Mouse (Mus musculus): Measurements from ENCODE around the gene Syde2.
"Not testable (repeated sequence)": the region's sequence is repeated elsewhere in the genome, so short reads cannot be mapped to it uniquely, and the experiment has no call there.

Syde2 gene

GRCm38 (mm10) chr3:145969031-145969501 lies 18.6 kb upstream of the Syde2 start:
- DNase-seq, result peak; percentile 68 to 74

- DNase-seq, result no peak
Observed at GRCm38 (mm10) chr3:145971501-145971900, 16.2 kb upstream of the Syde2 start.

- no peak for DNase-seq
Observed at GRCm38 (mm10) chr3:145974986-145975385, 12.7 kb upstream of the Syde2 start.

DNA sequence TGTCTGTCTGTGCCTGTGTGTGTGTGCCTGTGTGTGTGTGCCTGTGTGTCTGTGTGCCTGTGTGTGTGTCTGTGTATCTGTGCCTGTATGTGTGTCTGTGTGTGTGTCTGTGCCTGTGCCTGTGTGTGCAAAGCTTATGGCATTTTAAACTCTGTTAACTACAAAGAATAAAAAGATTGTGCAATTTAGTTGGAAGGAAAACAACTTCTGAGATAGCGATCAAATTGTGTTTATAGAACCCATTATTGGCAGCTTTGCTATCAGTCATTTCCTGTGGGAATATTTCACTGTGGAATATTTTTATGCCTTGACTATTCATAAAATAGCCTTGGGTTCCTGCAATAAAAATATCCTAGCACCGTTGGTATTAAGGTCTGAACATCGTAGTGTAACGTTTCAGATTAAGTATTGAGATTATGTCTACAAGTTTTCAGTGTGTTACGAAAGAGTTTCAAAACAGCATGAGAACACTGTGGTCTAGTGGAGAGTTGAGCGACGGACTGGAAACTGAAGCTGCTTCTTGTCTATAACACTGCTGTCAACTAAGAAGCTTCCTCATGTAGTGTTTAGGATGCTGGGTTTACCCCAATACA lies 2.2 kb upstream of the Syde2 start:
- DNase-seq, result no peak

DNA sequence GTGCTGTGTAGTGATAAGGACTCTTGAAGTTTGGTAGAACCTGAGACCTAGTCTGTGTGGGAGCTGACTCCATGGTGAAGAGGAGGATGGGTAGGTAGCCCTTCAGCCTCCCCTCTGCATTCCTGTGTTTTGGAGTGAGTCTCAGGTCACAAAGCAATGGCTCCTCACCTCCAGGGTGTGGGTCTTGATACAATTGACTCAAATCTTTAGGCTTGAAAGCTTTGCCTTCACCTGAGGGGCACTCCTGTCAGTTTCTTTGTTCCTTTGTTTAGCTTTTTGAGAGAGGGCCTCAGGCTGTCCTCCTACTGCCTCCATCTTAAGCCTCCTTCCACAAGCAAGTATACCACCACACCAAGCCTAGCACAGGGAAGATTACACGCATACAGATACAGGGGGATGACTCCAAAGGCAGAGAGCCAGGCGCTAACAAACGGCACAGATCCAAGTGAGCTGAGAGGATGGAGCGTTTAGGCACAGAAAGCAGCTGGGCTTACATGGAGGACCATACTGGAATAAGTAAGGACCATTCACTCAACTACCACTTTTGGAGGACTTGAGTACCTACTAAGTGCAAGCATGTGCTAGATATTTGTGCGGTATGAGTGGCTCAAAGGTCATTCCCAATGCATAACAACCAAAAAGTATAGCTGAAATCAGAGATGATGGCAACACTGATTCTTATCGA lies 1.2 kb upstream of the Syde2 start:
- DNase-seq, result no peak

GRCm38 (mm10) chr3:145987970-145988683 lies 457 bp downstream of the Syde2 start:
- peak; percentile 93 for DNase-seq

- DNase-seq, result no peak
Observed at GRCm38 (mm10) chr3:145988684-145989575, 1.3 kb downstream of the Syde2 start.

DNA sequence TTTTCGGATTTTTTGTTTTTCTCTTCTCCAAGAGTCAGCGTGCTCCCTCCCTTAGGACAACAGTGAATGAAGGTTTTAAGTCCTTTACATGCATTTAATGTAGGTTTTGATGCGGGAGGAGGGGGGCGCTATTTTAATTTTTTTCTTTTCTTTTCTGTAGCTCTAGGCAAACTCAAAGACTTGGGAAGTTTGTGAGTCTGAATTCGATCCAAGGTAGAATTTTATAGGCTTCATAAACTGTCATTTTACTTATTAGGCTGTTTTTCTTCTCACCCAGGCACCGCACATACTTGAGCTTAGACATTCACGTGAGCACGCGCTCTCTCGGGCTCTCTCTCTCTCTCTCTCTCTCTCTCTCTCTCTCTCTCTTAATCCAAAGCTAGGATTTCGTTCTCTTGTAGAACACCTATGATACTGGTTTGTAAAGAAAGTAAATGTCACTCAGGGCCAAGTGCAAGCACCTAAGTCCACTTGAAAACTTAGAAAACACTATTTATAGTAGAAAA lies 2.0 kb downstream of the Syde2 start:
- DNase-seq, result no peak

GRCm38 (mm10) chr3:145991130-145991529 lies 3.5 kb downstream of the Syde2 start:
- peak; percentile 61 to 65 for DNase-seq

DNA sequence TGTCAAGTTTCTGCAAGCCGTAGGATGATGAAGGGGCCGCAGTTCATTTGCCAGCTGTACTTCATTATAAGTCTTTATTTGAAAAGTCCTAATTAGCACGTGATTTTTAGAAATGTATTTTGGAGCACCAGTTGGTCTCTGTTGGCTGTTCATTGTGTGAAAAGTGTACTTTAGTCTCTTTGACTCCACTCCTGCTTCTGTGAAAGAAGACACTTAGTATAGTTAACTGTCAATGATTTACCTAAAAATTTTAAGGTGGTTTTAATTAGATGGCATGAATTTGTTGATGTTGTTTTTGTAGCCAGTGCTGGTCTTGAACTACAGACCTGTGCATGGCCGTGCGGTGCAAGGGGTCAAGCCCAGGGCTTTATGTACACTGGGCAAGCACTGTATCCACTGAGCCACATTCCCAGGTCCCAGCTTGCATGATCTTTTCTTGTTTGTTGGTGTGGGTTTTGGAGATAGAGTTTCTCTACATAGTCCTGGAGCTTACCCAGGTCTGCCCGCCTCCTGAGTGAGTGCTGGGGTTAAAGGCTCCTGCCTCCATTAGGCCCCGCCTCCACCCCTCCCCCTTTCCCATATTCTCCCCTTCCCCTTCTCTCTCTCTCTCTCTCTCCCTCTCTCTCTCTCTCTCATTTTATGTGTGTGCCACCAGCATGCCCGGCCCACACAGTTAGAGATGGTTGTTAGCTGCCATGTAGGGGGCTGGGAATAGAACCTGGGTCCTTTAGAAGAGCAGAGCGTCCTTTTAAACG lies 4.5 kb downstream of the Syde2 start:
- DNase-seq, result peak; percentile 37 to 49

DNA sequence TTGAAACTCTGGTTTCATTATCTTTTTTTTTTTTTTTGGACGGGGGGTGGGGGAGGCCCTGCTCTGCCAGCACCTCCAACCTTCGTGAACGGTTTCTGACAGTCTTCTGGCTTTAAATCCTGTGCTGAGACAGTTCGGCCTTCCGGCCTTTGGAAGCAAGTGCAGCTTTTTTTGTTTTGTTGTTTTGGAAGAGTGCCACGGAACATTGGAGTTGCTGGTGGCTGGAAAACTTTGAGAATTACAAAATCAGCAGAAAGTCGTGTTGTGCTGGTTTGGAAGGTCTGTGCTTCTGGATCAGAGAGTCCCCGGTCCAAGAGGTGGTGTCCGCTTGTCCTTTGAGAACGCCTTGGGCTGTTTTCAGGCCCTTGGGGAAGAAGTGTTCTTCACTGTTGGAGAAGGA lies 5.1 kb downstream of the Syde2 start:
- peak; percentile 81 to 93 for DNase-seq

DNA sequence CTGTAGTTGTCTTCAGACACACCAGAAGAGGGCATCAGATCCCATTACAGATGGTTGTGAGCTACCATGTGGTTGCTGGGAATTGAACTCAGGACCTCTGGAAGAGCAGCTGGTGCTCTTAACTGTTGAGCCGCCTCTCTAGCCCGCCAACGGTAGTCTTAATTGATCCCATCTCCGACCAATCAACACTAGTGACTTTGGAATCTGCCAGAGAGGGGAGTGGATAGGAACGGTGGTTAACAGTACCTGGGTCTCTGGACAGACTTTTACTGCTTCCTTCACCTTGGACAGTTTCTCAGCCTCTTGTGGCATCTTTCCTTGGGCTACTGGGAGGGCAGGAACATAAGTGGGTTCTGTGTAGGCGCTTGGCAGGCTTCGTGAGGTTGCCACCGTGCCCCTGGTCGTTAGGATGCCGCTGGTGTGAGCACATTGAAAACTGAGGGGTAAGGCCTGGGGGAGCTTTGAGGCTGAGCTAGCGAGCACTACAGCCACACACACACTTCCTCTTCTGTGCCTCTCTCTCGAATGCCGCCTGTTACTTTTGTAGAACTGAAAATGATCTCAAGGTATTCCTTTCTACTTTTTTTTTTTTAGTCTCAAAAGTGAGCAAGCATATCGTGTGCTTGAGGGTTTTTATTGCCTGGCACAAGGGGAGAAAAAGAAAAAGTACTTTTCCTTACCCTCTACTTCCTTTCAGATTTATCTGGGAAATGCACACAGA lies 6.0 kb downstream of the Syde2 start:
- no peak for DNase-seq

- DNase-seq, result no peak
Observed at GRCm38 (mm10) chr3:145995489-145995888, 7.8 kb downstream of the Syde2 start.

- DNase-seq, result not testable (repeated sequence)
Observed at GRCm38 (mm10) chr3:145996539-145996938, 8.9 kb downstream of the Syde2 start.

DNA sequence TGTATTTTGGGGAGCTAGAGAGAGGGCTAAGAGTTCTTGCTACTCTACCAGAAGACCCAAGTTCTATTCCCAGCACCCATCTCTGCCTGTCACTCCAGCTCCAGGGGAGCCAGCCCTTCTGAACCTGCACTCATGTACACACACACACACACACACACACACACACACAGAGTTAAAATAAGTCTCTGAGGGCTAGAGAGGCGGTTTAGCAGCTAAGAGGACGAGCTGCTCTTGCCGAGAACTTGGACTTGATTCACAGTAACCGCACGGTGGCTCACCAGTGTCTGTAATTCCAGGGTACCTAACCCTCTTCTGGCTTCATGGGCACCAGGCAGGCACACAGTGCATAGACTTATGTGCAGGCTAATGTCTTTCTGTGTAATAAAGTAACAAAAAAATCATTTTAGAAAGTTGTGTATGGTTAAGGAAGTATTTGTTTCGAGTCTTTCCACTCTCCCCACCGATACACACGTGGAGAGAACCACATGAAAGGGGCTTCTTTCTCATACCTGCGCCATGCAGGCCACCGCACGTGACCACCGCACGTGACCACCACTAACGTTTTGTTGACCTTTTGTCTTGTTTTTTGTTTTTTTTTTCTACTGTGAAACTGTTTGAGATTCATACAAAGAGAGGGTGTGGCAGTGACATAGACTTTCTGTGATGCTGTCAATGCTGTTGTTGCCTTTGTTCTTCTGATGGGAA lies 16.8 kb downstream of the Syde2 start:
- DNase-seq, result no peak

DNA sequence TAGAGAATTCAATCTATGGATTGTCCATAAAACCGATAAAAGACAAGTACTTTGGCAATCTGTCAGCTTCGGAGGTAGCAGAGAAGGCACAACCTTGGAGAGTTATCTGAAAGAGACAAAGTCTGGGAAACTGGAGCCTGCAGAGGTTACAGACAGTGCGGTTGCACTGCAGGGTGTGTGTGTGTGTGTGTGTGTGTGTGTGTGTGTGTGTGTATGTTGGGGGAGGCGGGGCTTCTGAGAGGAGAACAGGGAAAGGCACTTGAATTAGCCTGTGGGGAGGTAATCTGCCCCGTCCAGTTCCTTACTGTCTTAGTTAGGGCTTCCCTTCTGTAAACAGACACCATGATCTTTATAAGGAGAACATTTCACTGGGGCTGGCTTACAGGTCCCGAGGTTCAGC lies 20.2 kb downstream of the Syde2 start:
- no peak for DNase-seq

DNA sequence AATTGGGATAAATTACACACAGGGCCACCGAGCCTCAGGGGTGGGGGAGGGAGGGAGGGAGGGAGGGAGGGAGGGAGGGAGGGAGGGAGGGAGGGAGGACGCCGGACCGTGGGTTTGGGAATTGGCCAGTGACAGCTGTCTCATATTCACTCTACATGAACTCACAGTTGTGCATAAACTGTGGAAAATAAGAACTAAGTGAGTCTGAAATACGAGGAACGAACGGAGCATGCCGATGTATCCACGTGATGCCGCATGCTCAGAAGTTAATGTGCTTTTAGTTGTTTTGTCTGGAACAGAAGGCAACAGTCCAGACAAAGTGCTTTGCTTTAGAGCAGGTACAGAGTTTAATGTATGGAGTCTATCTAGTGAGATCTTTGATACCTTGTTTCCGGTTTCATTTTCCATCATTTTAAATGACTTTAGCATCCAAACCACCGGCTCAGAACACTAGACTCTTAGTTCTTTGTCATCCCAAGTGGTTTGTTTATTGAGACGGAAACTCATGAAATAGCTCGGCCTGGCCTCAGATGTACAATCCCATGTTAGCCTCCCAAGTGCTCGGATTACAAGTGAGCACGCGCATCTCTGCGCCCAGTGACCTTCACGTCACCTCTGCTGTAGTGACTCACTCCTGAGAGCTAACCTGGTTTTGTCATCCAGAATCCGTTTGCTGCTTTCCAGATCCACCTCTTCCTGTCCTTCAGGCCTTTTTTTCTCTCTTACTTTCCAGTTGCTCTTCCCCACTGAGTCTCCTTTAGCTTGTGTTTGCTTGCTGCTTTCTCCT lies 22.4 kb downstream of the Syde2 start:
- DNase-seq, result no peak

DNA sequence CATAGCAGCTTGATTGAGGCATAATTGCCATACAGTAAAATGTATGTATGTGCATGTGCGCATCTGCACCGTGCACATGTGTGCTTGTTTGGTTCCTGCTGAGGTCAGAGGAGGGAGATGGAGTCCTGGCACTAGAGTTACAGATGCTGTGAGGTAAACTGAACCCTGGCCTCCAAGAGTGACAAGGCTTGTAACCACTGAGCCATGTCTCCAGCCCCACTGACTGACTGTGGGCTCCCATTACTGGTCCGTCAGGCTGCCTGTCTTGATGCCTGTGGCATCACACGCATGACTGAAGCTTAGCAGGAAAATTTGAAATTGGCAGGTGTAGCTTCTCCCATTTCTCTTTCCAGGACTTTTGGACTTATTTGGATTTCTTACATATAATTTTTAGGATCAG lies 23.1 kb downstream of the Syde2 start:
- no peak for DNase-seq

GRCm38 (mm10) chr3:146011544-146012218 lies 24.0 kb downstream of the Syde2 start:
- peak; percentile 54 to 59 for DNase-seq
